Mouse (Mus musculus): ENCODE measurements around the gene Olfr735. TPM values are rescaled to one million over a fixed set of nuclear protein-coding genes. Genes with fewer than 3 reads are reported as not detected.

Gene Olfr735
- polyA plus RNA-seq (2016; fragmentation: Nextera tagmentation; extraction: Ambion mirVana): not detected in 2 replicates

- ATAC-seq (ENCODE audit: insufficient number of reproducible peaks, insufficient read depth, low FRiP score, low TSS enrichment): no peak
- WGBS: 91% methylated on average over 2 of the region's 2 CpGs
- Histone ChIP-seq H3K4me1 (no peaks in the 10 kb centered on the region), H3K9ac (no peak within 1 kb of the TSS), H3K36me3 (no peaks in the 10 kb centered on the region), H3K4me2 (replicated peaks) (no peak within 1 kb of the TSS), H3K9me3 (no peaks in the 10 kb centered on the region), H3K27ac (no peak within 1 kb of the TSS), H3K27me3 (no peaks in the 10 kb centered on the region), H3K4me3 (no peak within 1 kb of the TSS)
Measured at GRCm38 (mm10) chr14:50348796-50349195, at the start of gene Olfr735. TSS of gene Olfr735 (minus strand) at chr14:50348872.

GRCm38 (mm10) chr14:50380863-50381262 lies 32.2 kb upstream of the Olfr735 start, which contains the start of gene Olfr736:
TSS of gene Olfr736 (plus strand) at chr14:50381163.
- no peak within 1 kb of the TSS for H3K4me3 ChIP-seq
- H3K4me2 ChIP-seq (replicated peaks): no peak within 1 kb of the TSS
- H3K9ac ChIP-seq: no peak within 1 kb of the TSS
- no peaks in the 10 kb centered on the region for H3K36me3 ChIP-seq
- no peaks in the 10 kb centered on the region for H3K4me1 ChIP-seq
- H3K27ac ChIP-seq: no peak within 1 kb of the TSS
- ATAC-seq (ENCODE audit: insufficient number of reproducible peaks, insufficient read depth, low FRiP score, low TSS enrichment): no peak
- H3K27me3 ChIP-seq: no peaks in the 10 kb centered on the region
- H3K9me3 ChIP-seq: no peaks in the 10 kb centered on the region
- WGBS: 90% methylated on average over 2 of the region's 2 CpGs

- Histone ChIP-seq H3K27ac (no peak overlapping the region), H3K4me2 (replicated peaks) (no peak overlapping the region), H3K4me3 (no peak overlapping the region), H3K27me3 (no peaks in the 10 kb centered on the region), H3K9me3 (no peaks in the 10 kb centered on the region), H3K4me1 (no peaks in the 10 kb centered on the region), H3K36me3 (no peaks in the 10 kb centered on the region), H3K9ac (no peak overlapping the region)
- ATAC-seq (ENCODE audit: insufficient number of reproducible peaks, insufficient read depth, low FRiP score, low TSS enrichment): no peak
- WGBS: 77% methylated on average over 2 of the region's 2 CpGs
Measured at GRCm38 (mm10) chr14:50363561-50363960, 14.9 kb upstream of the Olfr735 start.

- WGBS: 78% methylated on average over 3 of the region's 3 CpGs
- no peak for ATAC-seq (ENCODE audit: insufficient number of reproducible peaks, insufficient read depth, low FRiP score, low TSS enrichment)
- Histone ChIP-seq H3K9ac (no peak overlapping the region), H3K4me2 (replicated peaks) (no peak overlapping the region), H3K4me1 (no peaks in the 10 kb centered on the region), H3K36me3 (no peaks in the 10 kb centered on the region), H3K27ac (no peak overlapping the region), H3K27me3 (no peaks in the 10 kb centered on the region), H3K4me3 (no peak overlapping the region), H3K9me3 (no peaks in the 10 kb centered on the region)
Measured at GRCm38 (mm10) chr14:50360480-50360879, 11.8 kb upstream of the Olfr735 start.

- Histone ChIP-seq H3K9me3 (no peaks in the 10 kb centered on the region), H3K9ac (no peak within 1 kb of the TSS), H3K27me3 (no peaks in the 10 kb centered on the region), H3K36me3 (no peaks in the 10 kb centered on the region), H3K4me2 (replicated peaks) (no peak within 1 kb of the TSS), H3K4me1 (no peaks in the 10 kb centered on the region), H3K27ac (no peak within 1 kb of the TSS), H3K4me3 (no peak within 1 kb of the TSS)
- WGBS: 79% methylated on average over 2 of the region's 2 CpGs
- ATAC-seq (ENCODE audit: insufficient number of reproducible peaks, insufficient read depth, low FRiP score, low TSS enrichment): no peak
Measured at GRCm38 (mm10) chr14:50357593-50357992, 8.9 kb upstream of the Olfr735 start, which contains the start of gene Tlr11. TSS of gene Tlr11 (plus strand) at chr14:50357914.

- Histone ChIP-seq H3K9me3 (no peaks in the 10 kb centered on the region), H3K4me1 (no peaks in the 10 kb centered on the region), H3K27ac (no peak overlapping the region), H3K4me2 (replicated peaks) (no peak overlapping the region), H3K4me3 (no peak overlapping the region), H3K9ac (no peak overlapping the region), H3K27me3 (no peaks in the 10 kb centered on the region), H3K36me3 (no peaks in the 10 kb centered on the region)
- ATAC-seq (ENCODE audit: insufficient number of reproducible peaks, insufficient read depth, low FRiP score, low TSS enrichment): no peak
- WGBS: 76% methylated on average over 2 of the region's 2 CpGs
Measured at GRCm38 (mm10) chr14:50356725-50357124, 8.1 kb upstream of the Olfr735 start.

GRCm38 (mm10) chr14:50352438-50352837 lies 3.8 kb upstream of the Olfr735 start:
- 41% methylated on average over 3 of the region's 3 CpGs for WGBS
- ATAC-seq (ENCODE audit: insufficient number of reproducible peaks, insufficient read depth, low FRiP score, low TSS enrichment): no peak
- Histone ChIP-seq H3K36me3 (no peaks in the 10 kb centered on the region), H3K9me3 (no peaks in the 10 kb centered on the region), H3K4me2 (replicated peaks) (no peak overlapping the region), H3K27me3 (no peaks in the 10 kb centered on the region), H3K27ac (no peak overlapping the region), H3K4me3 (no peak overlapping the region), H3K9ac (no peak overlapping the region), H3K4me1 (no peaks in the 10 kb centered on the region)

- no peaks in the 10 kb centered on the region for H3K4me1 ChIP-seq
- H3K36me3 ChIP-seq: no peaks in the 10 kb centered on the region
- no peaks in the 10 kb centered on the region for H3K9me3 ChIP-seq
- H3K4me2 ChIP-seq (replicated peaks): no peak within 1 kb of the TSS
- WGBS: 73% methylated on average over 1 of the region's 1 CpGs
- H3K4me3 ChIP-seq: no peak within 1 kb of the TSS
- no peaks in the 10 kb centered on the region for H3K27me3 ChIP-seq
- no peak within 1 kb of the TSS for H3K9ac ChIP-seq
- ATAC-seq (ENCODE audit: insufficient number of reproducible peaks, insufficient read depth, low FRiP score, low TSS enrichment): no peak
- no peak within 1 kb of the TSS for H3K27ac ChIP-seq
Measured at GRCm38 (mm10) chr14:50326661-50327060, 22.0 kb downstream of the Olfr735 start, which contains the start of gene Olfr734. TSS of gene Olfr734 (minus strand) at chr14:50326761.

- H3K36me3 ChIP-seq: no peaks in the 10 kb centered on the region
- H3K4me3 ChIP-seq: no peak within 1 kb of the TSS
- no peaks in the 10 kb centered on the region for H3K27me3 ChIP-seq
- H3K9me3 ChIP-seq: no peaks in the 10 kb centered on the region
- H3K4me2 ChIP-seq (replicated peaks): no peak within 1 kb of the TSS
- H3K27ac ChIP-seq: no peak within 1 kb of the TSS
- H3K4me1 ChIP-seq: no peaks in the 10 kb centered on the region
- ATAC-seq (ENCODE audit: insufficient number of reproducible peaks, insufficient read depth, low FRiP score, low TSS enrichment): no peak
- H3K9ac ChIP-seq: no peak within 1 kb of the TSS
Measured at GRCm38 (mm10) chr14:50301422-50301821, 47.2 kb downstream of the Olfr735 start, which contains the start of gene Olfr733. TSS of gene Olfr733 (minus strand) at chr14:50301522.

Other genes starting within 250 kb of the Olfr735 start
- gene Olfr727, start 225.7 kb downstream of the Olfr735 start, polyA plus RNA-seq (2016; fragmentation: Nextera tagmentation; extraction: Ambion mirVana): not detected in 2 replicates
- not detected in 2 replicates for gene Olfr728, start 206.2 kb downstream of the Olfr735 start, polyA plus RNA-seq (2016; fragmentation: Nextera tagmentation; extraction: Ambion mirVana)
- gene Olfr729, start 196.0 kb downstream of the Olfr735 start, polyA plus RNA-seq (2016; fragmentation: Nextera tagmentation; extraction: Ambion mirVana): not detected in 2 replicates
- not detected in 2 replicates for gene Olfr730, start 160.7 kb downstream of the Olfr735 start, polyA plus RNA-seq (2016; fragmentation: Nextera tagmentation; extraction: Ambion mirVana)
- not detected in 2 replicates for gene Olfr731, start 107.0 kb downstream of the Olfr735 start, polyA plus RNA-seq (2016; fragmentation: Nextera tagmentation; extraction: Ambion mirVana)
- gene Olfr732, start 64.7 kb downstream of the Olfr735 start, polyA plus RNA-seq (2016; fragmentation: Nextera tagmentation; extraction: Ambion mirVana): not detected in 2 replicates
- gene Olfr733, start 47.4 kb downstream of the Olfr735 start, polyA plus RNA-seq (2016; fragmentation: Nextera tagmentation; extraction: Ambion mirVana): not detected in 2 replicates
- gene Olfr734, start 22.1 kb downstream of the Olfr735 start, polyA plus RNA-seq (2016; fragmentation: Nextera tagmentation; extraction: Ambion mirVana): not detected in 2 replicates
- not detected in 2 replicates for gene Tlr11, start 9.0 kb upstream of the Olfr735 start, polyA plus RNA-seq (2016; fragmentation: Nextera tagmentation; extraction: Ambion mirVana)
- 0.12 TPM in 1 of 2 replicates, not detected in the other for gene Olfr736, start 32.3 kb upstream of the Olfr735 start, polyA plus RNA-seq (2016; fragmentation: Nextera tagmentation; extraction: Ambion mirVana)
- not detected in 2 replicates for gene Olfr738, start 58.7 kb upstream of the Olfr735 start, polyA plus RNA-seq (2016; fragmentation: Nextera tagmentation; extraction: Ambion mirVana)
- gene Olfr739, start 69.8 kb upstream of the Olfr735 start, polyA plus RNA-seq (2016; fragmentation: Nextera tagmentation; extraction: Ambion mirVana): not detected in 2 replicates
- gene Olfr740, start 96.7 kb upstream of the Olfr735 start, polyA plus RNA-seq (2016; fragmentation: Nextera tagmentation; extraction: Ambion mirVana): not detected in 2 replicates
- gene Olfr741, start 123.9 kb upstream of the Olfr735 start, polyA plus RNA-seq (2016; fragmentation: Nextera tagmentation; extraction: Ambion mirVana): not detected in 2 replicates
- gene Olfr742, start 154.7 kb upstream of the Olfr735 start, polyA plus RNA-seq (2016; fragmentation: Nextera tagmentation; extraction: Ambion mirVana): not detected in 2 replicates
- gene Olfr743, start 173.0 kb upstream of the Olfr735 start, polyA plus RNA-seq (2016; fragmentation: Nextera tagmentation; extraction: Ambion mirVana): not detected in 2 replicates